Mouse (Mus musculus) left cerebral cortex, adult 9 months (tissue): ENCODE results near the gene Satb2.

Experiments used
- DNase-seq, 2 experiments: peaks; one replicate each; pipeline ENCODE4 v3.0.0; 2022; ENCODE audit warnings: low spot score in 2 of 2

The Satb2 gene

DNA sequence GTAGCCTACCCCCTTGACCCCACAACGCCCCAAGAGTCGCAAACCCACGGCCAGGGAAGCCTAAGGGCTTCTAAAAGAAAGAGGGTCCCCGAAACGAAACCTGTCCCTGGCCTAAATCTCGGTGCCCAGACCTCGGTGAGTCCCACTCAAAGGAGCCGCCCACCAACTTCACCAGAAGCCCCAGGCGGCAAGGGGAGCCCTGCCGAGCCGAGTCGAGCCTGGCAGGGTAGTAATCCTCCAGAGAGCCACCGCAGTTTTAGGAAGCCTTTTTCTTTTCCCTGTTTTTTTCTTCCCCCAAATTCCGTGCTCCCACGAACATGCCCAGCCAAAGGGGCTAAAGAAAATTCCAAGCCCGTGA lies 4.9 kb downstream of the Satb2 start:
- no peak for DNase-seq

DNA sequence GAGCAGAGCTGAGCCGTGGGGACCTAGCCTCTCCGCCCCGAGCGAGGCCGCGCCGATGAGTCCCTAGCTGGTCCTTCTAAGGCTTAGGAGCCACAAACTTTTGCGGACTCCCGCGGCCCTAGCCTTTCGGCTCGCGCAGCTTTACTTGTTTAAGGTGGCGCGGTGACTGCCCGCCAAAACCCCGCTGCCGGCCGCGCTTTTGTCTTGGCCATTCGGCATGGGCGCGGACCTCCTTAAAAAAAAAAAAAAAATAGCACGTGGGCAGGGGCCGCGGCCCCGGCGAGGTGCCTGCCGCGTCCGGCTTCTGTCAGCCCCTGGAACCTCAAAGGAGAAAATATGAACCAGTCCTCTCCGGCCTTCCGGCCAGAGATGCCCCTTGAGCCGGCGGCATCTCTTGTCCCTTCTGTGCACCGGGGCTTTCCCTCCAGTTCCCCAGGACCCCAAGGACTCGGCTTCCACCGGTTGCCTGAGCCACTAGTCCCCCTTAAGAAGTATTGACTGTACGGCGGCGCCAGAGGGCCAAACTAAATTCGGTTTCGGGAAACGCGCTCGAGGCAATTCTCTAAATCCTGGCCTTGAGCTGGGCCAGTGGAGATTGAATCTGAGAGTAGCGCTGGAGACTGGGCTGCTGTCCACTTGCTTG lies 5.4 kb downstream of the Satb2 start:
- peak; percentile 55 to 92 for DNase-seq

GRCm38 (mm10) chr1:56972251-56972949 lies 6.0 kb downstream of the Satb2 start:
- no peak for DNase-seq

GRCm38 (mm10) chr1:56971942-56972250 lies 6.6 kb downstream of the Satb2 start:
- no peak for DNase-seq

- DNase-seq: no peak
Measured at GRCm38 (mm10) chr1:56971441-56971861, 7.0 kb downstream of the Satb2 start.

DNA sequence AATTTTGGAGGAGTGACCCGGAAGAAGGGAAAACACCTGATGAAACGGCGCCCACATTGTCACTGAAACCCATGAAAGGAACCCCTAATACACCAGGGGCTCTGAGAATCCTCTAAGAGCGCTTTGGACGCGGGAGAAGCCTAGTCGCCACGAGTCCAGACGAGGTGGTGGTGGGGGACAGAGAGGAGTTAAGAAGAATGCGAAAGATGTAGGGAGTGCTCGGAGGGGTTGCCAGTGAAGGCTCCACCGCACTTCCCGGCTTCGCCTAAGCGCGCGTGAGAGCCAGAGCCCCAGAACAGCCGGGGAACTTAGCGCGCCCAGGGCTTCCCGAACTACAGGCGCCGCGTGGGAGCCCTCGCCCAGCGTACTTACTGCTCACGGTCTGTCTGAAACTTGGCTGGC lies 7.7 kb downstream of the Satb2 start:
- no peak for DNase-seq

- no peak for DNase-seq
Measured at GRCm38 (mm10) chr1:56969364-56970360, 8.8 kb downstream of the Satb2 start.

DNA sequence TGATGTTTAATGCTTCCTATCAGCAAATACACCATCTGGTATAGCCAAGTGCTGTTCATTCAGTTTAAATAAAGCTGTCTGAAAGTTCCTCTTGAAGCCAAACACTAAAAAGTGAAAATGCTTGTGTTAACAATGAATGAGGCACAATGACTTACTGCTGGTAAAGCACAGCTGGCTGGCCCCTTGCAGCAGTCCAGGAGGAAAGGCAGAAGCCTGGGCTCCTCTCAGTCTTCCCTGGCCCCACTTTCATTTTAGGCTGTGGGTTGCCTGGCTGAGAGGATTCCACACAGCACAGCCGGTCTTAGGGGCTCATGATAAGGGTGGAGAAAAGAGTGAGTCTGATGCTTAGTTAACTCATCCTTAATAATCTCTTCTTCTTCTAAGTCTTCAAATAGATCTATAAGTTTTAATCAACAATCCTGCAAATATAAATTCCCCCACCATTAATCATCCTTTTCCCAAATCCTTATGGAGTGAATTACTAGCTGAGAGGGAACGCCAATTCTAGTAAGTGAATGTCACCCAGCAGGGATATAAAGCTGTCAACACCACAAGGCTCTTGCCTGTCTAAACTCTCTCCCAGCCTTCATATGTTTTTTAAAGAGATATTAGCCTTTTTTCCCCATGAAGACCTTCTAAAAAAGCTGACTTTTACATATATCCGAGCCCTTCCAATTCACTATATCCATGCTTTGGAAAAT lies 12.4 kb downstream of the Satb2 start:
- no peak for DNase-seq

- DNase-seq: no peak
Measured at GRCm38 (mm10) chr1:56964493-56964892, 14.0 kb downstream of the Satb2 start.

- DNase-seq: no peak
Measured at GRCm38 (mm10) chr1:56963291-56963690, 15.2 kb downstream of the Satb2 start.

- DNase-seq: peak in 1 of 2 experiments; percentile 1
Measured at GRCm38 (mm10) chr1:56958996-56959395, 19.5 kb downstream of the Satb2 start.

GRCm38 (mm10) chr1:56957942-56958341 lies 20.5 kb downstream of the Satb2 start:
- peak in 1 of 2 experiments; percentile 10 for DNase-seq

DNA sequence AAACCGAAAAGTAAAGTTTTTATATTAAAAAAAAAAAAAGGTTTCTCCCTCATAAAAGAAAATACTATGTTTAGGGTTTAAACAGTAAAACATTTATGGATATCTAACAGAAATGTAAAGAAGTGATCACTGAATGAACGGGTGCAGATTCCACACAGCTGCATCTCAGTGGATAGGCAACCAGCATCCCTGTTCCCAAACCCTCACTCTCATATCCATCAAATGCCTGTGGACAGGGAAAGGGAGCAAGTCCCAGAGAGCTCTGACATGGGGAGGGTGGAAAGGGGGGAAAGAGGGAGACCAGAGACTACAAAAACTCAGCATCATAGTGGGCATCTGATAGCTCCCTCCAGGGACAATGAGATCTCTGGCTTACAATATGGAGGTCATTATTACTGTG lies 21.6 kb downstream of the Satb2 start:
- peak in 1 of 2 experiments; percentile 3 for DNase-seq

- peak in 1 of 2 experiments; percentile 24 for DNase-seq
Measured at GRCm38 (mm10) chr1:56955739-56956085, 22.7 kb downstream of the Satb2 start.

- DNase-seq: peak in 1 of 2 experiments; percentile 5
Measured at GRCm38 (mm10) chr1:56955055-56955738, 23.3 kb downstream of the Satb2 start.

- no peak for DNase-seq
Measured at GRCm38 (mm10) chr1:56953538-56953937, 24.9 kb downstream of the Satb2 start.

- no peak for DNase-seq
Measured at GRCm38 (mm10) chr1:56951980-56952379, 26.5 kb downstream of the Satb2 start.

- no peak for DNase-seq
Measured at GRCm38 (mm10) chr1:56951525-56951924, 26.9 kb downstream of the Satb2 start.

GRCm38 (mm10) chr1:56939432-56939831 lies 39.0 kb downstream of the Satb2 start:
- no peak for DNase-seq

GRCm38 (mm10) chr1:56938432-56938831 lies 40.0 kb downstream of the Satb2 start:
- DNase-seq: no peak

DNA sequence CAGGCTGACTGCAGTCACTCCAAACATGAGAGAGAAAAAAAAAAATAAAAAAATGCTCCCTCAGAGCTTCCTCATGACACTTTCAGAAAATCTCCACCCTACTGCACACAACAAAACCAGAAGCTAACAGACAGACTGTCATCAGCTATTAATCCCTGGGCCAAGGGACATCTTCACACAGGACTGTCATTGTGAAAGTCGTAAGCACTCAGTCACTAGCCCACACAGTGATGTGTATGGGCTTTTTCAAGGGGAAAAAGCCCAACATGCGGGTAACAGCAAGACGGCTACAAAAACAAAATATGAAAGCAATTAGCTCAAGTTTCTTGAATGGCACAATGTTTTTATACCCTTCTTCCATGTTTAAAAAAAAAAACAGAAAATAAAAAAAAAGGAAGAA lies 41.9 kb downstream of the Satb2 start:
- DNase-seq: no peak
